Mouse (Mus musculus) heart, adult 11 months (tissue): ENCODE data around the gene Mrpl49.
"Not testable (repeated sequence)": the region's sequence is repeated elsewhere in the genome, so short reads cannot be mapped to it uniquely, and the experiment has no call there.

Experiments used
- DNase-seq: peaks from one replicate; pipeline ENCODE4 v3.0.0; 2022

Mrpl49 gene

GRCm38 (mm10) chr19:6067011-6067723, 9.6 kb upstream of the Mrpl49 start:
- DNase-seq, result peak; percentile 96

GRCm38 (mm10) chr19:6066571-6066970, 9.0 kb upstream of the Mrpl49 start:
- DNase-seq, result no peak

GRCm38 (mm10) chr19:6063081-6063480, 5.5 kb upstream of the Mrpl49 start:
- peak; percentile 92 for DNase-seq

GRCm38 (mm10) chr19:6062418-6062817, 4.8 kb upstream of the Mrpl49 start:
- peak; percentile 90 for DNase-seq

GRCm38 (mm10) chr19:6061641-6062302, 4.2 kb upstream of the Mrpl49 start:
- DNase-seq, result peak; percentile 96

- peak; percentile 99 for DNase-seq
These were observed 3.5 kb upstream of the Mrpl49 start, which contains the start of gene Znhit2 for GRCm38 (mm10) chr19:6061021-6061533. TSS of gene Znhit2 (plus strand) at chr19:6061192.

- DNase-seq, result peak; percentile 92
These were observed 1.4 kb upstream of the Mrpl49 start for GRCm38 (mm10) chr19:6058966-6059365.

GRCm38 (mm10) chr19:6058513-6058912, 928 bp upstream of the Mrpl49 start:
- peak; percentile 90 for DNase-seq

GRCm38 (mm10) chr19:6056696-6057095, 889 bp downstream of the Mrpl49 start:
- peak; percentile 90 for DNase-seq

GRCm38 (mm10) chr19:6054296-6054695, 3.3 kb downstream of the Mrpl49 start:
- peak; percentile 91 for DNase-seq

- DNase-seq, result no peak
These were observed 5.1 kb downstream of the Mrpl49 start for GRCm38 (mm10) chr19:6052516-6052915.

GRCm38 (mm10) chr19:6048681-6049410, 8.7 kb downstream of the Mrpl49 start:
- peak; percentile 90 for DNase-seq

- DNase-seq, result peak; percentile 93
These were observed 9.8 kb downstream of the Mrpl49 start for GRCm38 (mm10) chr19:6047899-6048166.

- no peak for DNase-seq
These were observed 10.3 kb downstream of the Mrpl49 start for GRCm38 (mm10) chr19:6047154-6047898.

GRCm38 (mm10) chr19:6046294-6047153, 11.1 kb downstream of the Mrpl49 start, which contains the start of gene Syvn1:
TSS of gene Syvn1 (plus strand) at chr19:6046576.
- peak; percentile 100 for DNase-seq

- no peak for DNase-seq
These were observed 12.0 kb downstream of the Mrpl49 start for GRCm38 (mm10) chr19:6045366-6046293.

GRCm38 (mm10) chr19:6044102-6044501, 13.5 kb downstream of the Mrpl49 start:
- DNase-seq, result not testable (repeated sequence)

GRCm38 (mm10) chr19:6042293-6042692, 15.3 kb downstream of the Mrpl49 start:
- DNase-seq, result no peak

GRCm38 (mm10) chr19:6040002-6040401, 17.6 kb downstream of the Mrpl49 start:
- no peak for DNase-seq

- DNase-seq, result no peak
These were observed 19.3 kb downstream of the Mrpl49 start for GRCm38 (mm10) chr19:6038326-6038725.

GRCm38 (mm10) chr19:6037695-6038094, 19.9 kb downstream of the Mrpl49 start:
- DNase-seq, result no peak
